In genomic region chr9:52082414-52082813, GRCm38 (mm10) we compare ENCODE assay signal across 26 mouse cellular contexts.
"Had no signal": no experiment of that assay in that cellular context is flagged by ENCODE, and none has a peak within 500 bp of the region (broad histone marks: within the 10 kb centered on the region; RNA-seq: fewer than 3 reads in every experiment).

No protein-coding gene starts in this region.

- ATAC-seq: hindbrain, embryonic 16.5 days; inflammation-experienced regulatory T-cells, adult 6 months; intestine, postnatal 0 days; liver, embryonic 12.5 days had no signal

- DNase-seq: gastrocnemius, adult 2 months; gastrocnemius, postnatal 10 days; gastrocnemius, postnatal 25 days; heart, adult 18-20 months; heart, postnatal 10 days; heart, postnatal 4 days; kidney, adult 18-20 months; kidney, adult 8-10 months; kidney, postnatal 10 days; kidney, postnatal 25 days; kidney, postnatal 4 days; layer of hippocampus, adult 9-11 months; layer of hippocampus, postnatal 36 days; left cerebral cortex, postnatal 4 days had no signal

- H3K4me2 ChIP-seq: heart, embryonic 12.5 days; hindbrain, embryonic 12.5 days; hindbrain, embryonic 14.5 days; limb, embryonic 13.5 days; limb, embryonic 15.5 days; liver, embryonic 12.5 days had no signal

- H3K4me3 ChIP-seq: gastrocnemius, adult 2 months; heart, embryonic 10.5 days; heart, embryonic 12.5 days; hindbrain, embryonic 10.5 days; hindbrain, embryonic 12.5 days; limb, embryonic 13.5 days; limb, embryonic 15.5 days; liver, embryonic 12.5 days had no signal

- H3K4me1 ChIP-seq: heart, embryonic 10.5 days; heart, embryonic 12.5 days; hindbrain, embryonic 10.5 days; hindbrain, embryonic 12.5 days; limb, embryonic 13.5 days; limb, embryonic 15.5 days; liver, embryonic 12.5 days had no signal

- H3K9ac ChIP-seq: heart, embryonic 12.5 days; hindbrain, embryonic 12.5 days; hindbrain, embryonic 14.5 days; limb, embryonic 13.5 days; limb, embryonic 15.5 days; liver, embryonic 12.5 days; liver, embryonic 14.5 days had no signal

- H3K9me3 ChIP-seq: heart, embryonic 10.5 days; heart, embryonic 12.5 days; hindbrain, embryonic 10.5 days; hindbrain, embryonic 12.5 days; limb, embryonic 13.5 days; limb, embryonic 15.5 days; liver, embryonic 12.5 days had no signal

- H3K27me3 ChIP-seq: heart, embryonic 12.5 days; hindbrain, embryonic 12.5 days; limb, embryonic 13.5 days; limb, embryonic 15.5 days; liver, embryonic 12.5 days had no signal

- H3K27ac ChIP-seq: gastrocnemius, adult 2 months; heart, embryonic 10.5 days; hindbrain, embryonic 10.5 days; hindbrain, embryonic 12.5 days; hindbrain, embryonic 14.5 days; limb, embryonic 13.5 days; limb, embryonic 15.5 days; liver, embryonic 12.5 days; liver, embryonic 14.5 days had no signal
